ENCODE assay signal across 17 mouse cellular contexts in genomic region chr5:105798421-105798820, GRCm38 (mm10).
DNase-seq lines count a peak whose midpoint lies in the region; ATAC-seq and TF ChIP-seq lines count a peak whose summit lies in the region.
"Had no signal": no experiment of that assay in that cellular context is flagged by ENCODE, and none has a peak within 500 bp of the region (broad histone marks: within the 10 kb centered on the region; RNA-seq: fewer than 3 reads in every experiment).

No protein-coding gene starts in this region.

- peaks cover 41% of the 10 kb centered on the region for H3K4me1 ChIP-seq in kidney, adult 2 months (ENCODE audit: control insufficient read depth, insufficient read depth, low read length)
- peaks cover 37% of the 10 kb centered on the region for H3K4me1 ChIP-seq in limb, embryonic 10.5 days

- DNase-seq in kidney, adult 2 months, result no peak
- DNase-seq in kidney, postnatal 36 days, result no peak
- DNase-seq in 416B (ENCODE audit: low read depth), result peak; percentile 79
- peak; percentile 16 for DNase-seq in Muller cell, postnatal 12 days (ENCODE audit: inconsistent ontology term)
- DNase-seq in T-cell, adult 2 months (ENCODE audit: low spot score), result no peak
- no peak for DNase-seq in limb, embryonic 10.5 days (ENCODE audit: low spot score)
- DNase-seq: adrenal gland, adult 2 months; cerebellum, adult 8-10 months; kidney, postnatal 25 days had no signal

- ATAC-seq in megakaryocyte, adult 5-6 weeks (ENCODE audit: poor library complexity, severe bottlenecking), result peak; percentile 49
- ATAC-seq: forebrain, embryonic 15.5 days had no signal

- WGBS in kidney, adult 2 months, result 41% methylated on average over 4 of the region's 4 CpGs
- WGBS in limb, embryonic 10.5 days, result 89% methylated on average over 4 of the region's 4 CpGs

- TF ChIP-seq POLR2A in kidney, adult 2 months (IDR thresholded peaks at IDR 0.05; ENCODE audit: low read depth, low read length), result no peak

- H3K27ac ChIP-seq in kidney, adult 2 months (ENCODE audit: insufficient read depth, low read depth, low read length), result peak overlapping the region; percentile 18
- H3K27ac ChIP-seq in limb, embryonic 10.5 days, result no peak overlapping the region
- H3K27ac ChIP-seq: forebrain, embryonic 15.5 days; hindbrain, embryonic 10.5 days; left cerebral cortex, adult 2 months; limb, embryonic 12.5 days; liver, embryonic 15.5 days had no signal

- no peaks in the 10 kb centered on the region for H3K9me3 ChIP-seq in limb, embryonic 10.5 days (replicated peaks)
- H3K9me3 ChIP-seq: forebrain, embryonic 15.5 days; hindbrain, embryonic 10.5 days; limb, embryonic 12.5 days; liver, embryonic 15.5 days; neural tube, embryonic 13.5 days had no signal

- no peak overlapping the region for H3K4me3 ChIP-seq in kidney, adult 2 months (ENCODE audit: insufficient read depth, low read depth, low read length)
- H3K4me3 ChIP-seq in limb, embryonic 10.5 days, result no peak overlapping the region
- H3K4me3 ChIP-seq: erythroblast, embryonic 14.5 days; forebrain, embryonic 15.5 days; hindbrain, embryonic 10.5 days; left cerebral cortex, adult 2 months; limb, embryonic 12.5 days; liver, embryonic 15.5 days; neural tube, embryonic 13.5 days had no signal

- no peaks in the 10 kb centered on the region for H3K36me3 ChIP-seq in kidney, adult 2 months (ENCODE audit: control insufficient read depth, insufficient read depth, low read length)
- H3K36me3 ChIP-seq in limb, embryonic 10.5 days, result 0 out of 2 replicates have a peak, but pooled peaks cover 2% of the 10 kb centered on the region
- H3K36me3 ChIP-seq: forebrain, embryonic 15.5 days; limb, embryonic 12.5 days; neural tube, embryonic 13.5 days had no signal

- no peak for TF ChIP-seq CTCF in kidney, adult 2 months (conservative IDR thresholded peaks at IDR 0.05; ENCODE audit: insufficient read depth, insufficient read length, low read depth, low read length)

- no peaks in the 10 kb centered on the region for H3K27me3 ChIP-seq in kidney, adult 2 months (replicated peaks; ENCODE audit: control insufficient read depth, insufficient read depth, low read length)
- H3K27me3 ChIP-seq in limb, embryonic 10.5 days (ENCODE audit: low read depth, poor library complexity, severe bottlenecking), result no peaks in the 10 kb centered on the region
- H3K27me3 ChIP-seq: forebrain, embryonic 15.5 days; limb, embryonic 12.5 days; liver, embryonic 15.5 days; neural tube, embryonic 13.5 days had no signal

Comparison
In these comparisons a context has a peak if more than half of its experiments do, and no peak if none do; other contexts are left out.
1. DNase-seq: peak in 416B (single experiment) and Muller cell, postnatal 12 days (single experiment); none in kidney, adult 2 months (single experiment), kidney, postnatal 36 days (0 of 2), T-cell, adult 2 months (single experiment) and limb, embryonic 10.5 days (single experiment).